Mouse (Mus musculus): ENCODE results near the gene 5031410I06Rik. TPM values are rescaled to one million over a fixed set of nuclear protein-coding genes. Genes with fewer than 3 reads are reported as not detected.

5031410I06Rik gene
- not detected for total RNA-seq (2023)

DNA sequence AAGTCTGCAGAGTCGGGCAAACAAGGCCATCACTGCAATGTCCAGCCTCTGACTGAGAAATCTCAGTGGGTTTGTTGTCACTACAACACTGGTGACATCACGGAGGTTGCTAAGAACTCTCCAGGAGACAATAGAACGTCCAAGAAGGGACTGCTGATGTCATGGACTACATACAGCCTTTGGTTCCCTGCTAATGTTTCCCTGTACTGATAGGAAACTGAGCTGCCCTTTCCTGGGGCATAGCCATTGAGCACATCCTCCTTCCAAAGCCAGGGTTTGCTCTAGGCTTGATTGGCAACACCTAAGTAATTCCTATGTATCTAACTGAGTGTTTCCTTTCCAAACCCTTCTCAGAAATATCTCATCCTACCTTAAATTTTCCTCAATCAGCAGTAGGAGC, at the start of gene 5031410I06Rik:
Gene 5031410I06Rik, minus strand, starts transcription at position 101 of the 400 bp plus-strand sequence.

DNA sequence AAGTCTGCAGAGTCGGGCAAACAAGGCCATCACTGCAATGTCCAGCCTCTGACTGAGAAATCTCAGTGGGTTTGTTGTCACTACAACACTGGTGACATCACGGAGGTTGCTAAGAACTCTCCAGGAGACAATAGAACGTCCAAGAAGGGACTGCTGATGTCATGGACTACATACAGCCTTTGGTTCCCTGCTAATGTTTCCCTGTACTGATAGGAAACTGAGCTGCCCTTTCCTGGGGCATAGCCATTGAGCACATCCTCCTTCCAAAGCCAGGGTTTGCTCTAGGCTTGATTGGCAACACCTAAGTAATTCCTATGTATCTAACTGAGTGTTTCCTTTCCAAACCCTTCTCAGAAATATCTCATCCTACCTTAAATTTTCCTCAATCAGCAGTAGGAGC, 16.2 kb upstream of the 5031410I06Rik start, which contains the start of gene Gm10220:
Gene Gm10220, minus strand, starts transcription at position 101 of the 400 bp plus-strand sequence.

DNA sequence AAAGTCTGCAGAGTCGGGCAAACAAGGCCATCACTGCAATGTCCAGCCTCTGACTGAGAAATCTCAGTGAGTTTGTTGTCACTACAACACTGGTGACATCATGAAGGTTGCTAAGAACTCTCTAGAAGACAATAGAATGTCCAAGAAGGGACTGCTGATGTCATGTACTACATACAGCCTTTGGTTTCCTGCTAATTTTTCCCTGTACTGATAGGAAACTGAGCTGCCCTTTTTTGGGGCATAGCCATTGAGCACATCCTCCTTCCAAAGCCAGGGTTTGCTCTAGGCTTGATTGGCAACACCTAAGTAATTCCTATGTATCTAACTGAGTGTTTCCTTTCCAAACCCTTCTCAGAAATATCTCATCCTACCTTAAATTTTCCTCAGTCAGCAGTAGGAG, 16.0 kb downstream of the 5031410I06Rik start, which contains the start of gene Gm10471:
Gene Gm10471, minus strand, starts transcription at position 101 of the 400 bp plus-strand sequence.

DNA sequence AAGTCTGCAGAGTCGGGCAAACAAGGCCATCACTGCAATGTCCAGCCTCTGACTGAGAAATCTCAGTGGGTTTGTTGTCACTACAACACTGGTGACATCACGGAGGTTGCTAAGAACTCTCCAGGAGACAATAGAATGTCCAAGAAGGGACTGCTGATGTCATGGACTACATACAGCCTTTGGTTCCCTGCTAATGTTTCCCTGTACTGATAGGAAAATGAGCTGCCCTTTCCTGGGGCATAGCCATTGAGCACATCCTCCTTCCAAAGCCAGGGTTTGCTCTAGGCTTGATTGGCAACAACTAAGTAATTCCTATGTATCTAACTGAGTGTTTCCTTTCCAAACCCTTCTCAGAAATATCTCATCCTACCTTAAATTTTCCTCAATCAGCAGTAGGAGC, 46.7 kb downstream of the 5031410I06Rik start, which contains the start of gene Gm7347:
Gene Gm7347, minus strand, starts transcription at position 101 of the 400 bp plus-strand sequence.

Other genes starting within 250 kb of the 5031410I06Rik start
- gene Gm21663, start 163.0 kb downstream of the 5031410I06Rik start, total RNA-seq (2023): not detected
- not detected for gene Gm21671, start 150.9 kb downstream of the 5031410I06Rik start, total RNA-seq (2023)
- not detected for gene Gm21680, start 132.7 kb downstream of the 5031410I06Rik start, total RNA-seq (2023)
- gene Gm21698, start 116.7 kb downstream of the 5031410I06Rik start, total RNA-seq (2023): not detected
- not detected for gene Gm1979, start 100.6 kb downstream of the 5031410I06Rik start, total RNA-seq (2023)
- not detected for gene Gm5862, start 82.4 kb downstream of the 5031410I06Rik start, total RNA-seq (2023)
- not detected for gene Speer4a, start 65.8 kb downstream of the 5031410I06Rik start, total RNA-seq (2023)
- gene Gm7347, start 46.8 kb downstream of the 5031410I06Rik start, total RNA-seq (2023): not detected
- gene Gm10471, start 16.1 kb downstream of the 5031410I06Rik start, total RNA-seq (2023): not detected
- gene Gm10220, start 16.1 kb upstream of the 5031410I06Rik start, total RNA-seq (2023): not detected
- gene Gm7361, start 152.3 kb upstream of the 5031410I06Rik start, total RNA-seq (2023): not detected